Mouse (Mus musculus): ENCODE data around the gene Kcnk5.

Kcnk5 gene

GRCm38 (mm10) chr14:20181466-20181921, at the start of gene Kcnk5:
TSS of gene Kcnk5 (minus strand) at chr14:20181809.
- peak; percentile 94 for DNase-seq (ENCODE audit: low read depth, low spot score)

DNA sequence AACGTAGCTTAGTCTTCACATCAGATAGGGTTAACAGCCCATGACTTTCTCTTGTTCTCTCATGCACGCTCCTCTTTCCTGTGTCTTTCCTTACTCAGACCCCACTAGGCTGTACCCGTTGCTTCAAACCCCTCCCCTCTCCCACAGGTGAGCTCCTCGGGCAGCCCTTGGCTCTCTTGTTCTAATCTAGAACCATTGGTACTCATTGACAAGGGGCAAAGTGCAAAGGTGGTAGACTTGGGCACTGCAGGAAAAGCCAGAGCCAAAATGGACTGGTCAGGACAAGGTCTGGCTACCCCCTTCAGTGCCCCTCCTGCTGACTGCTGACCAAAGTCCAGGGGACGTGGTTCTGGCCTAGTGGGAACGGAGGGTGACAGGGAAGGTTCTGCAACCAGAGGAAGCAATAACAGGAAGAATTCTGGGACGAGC, 48.5 kb upstream of the Kcnk5 start:
- no peak for DNase-seq (ENCODE audit: low read depth, low spot score)

DNA sequence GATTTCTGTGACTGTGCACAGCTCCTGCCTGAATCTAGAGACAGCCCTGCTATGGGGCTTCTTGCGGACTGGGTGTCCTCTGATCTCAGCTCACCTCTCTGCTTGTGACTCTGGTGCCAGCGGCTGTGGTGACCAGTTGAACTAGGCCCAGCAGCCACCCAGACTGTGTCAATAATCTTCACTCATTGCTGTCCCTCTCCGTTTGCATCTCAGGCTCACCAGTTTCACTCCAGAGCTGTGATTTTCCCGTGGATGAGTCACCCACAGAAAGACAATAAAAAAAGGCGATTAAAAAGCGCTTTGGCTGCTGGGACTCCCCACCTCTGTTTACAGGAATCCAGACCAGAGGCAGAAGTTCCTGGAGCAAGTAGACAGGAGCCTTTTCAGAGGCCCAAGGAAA, 47.8 kb upstream of the Kcnk5 start:
- DNase-seq (ENCODE audit: low read depth, low spot score) = no peak

GRCm38 (mm10) chr14:20228336-20228735, 46.7 kb upstream of the Kcnk5 start:
- no peak for DNase-seq (ENCODE audit: low read depth, low spot score)

- no peak for DNase-seq (ENCODE audit: low read depth, low spot score)
Observed at GRCm38 (mm10) chr14:20226982-20227381, 45.4 kb upstream of the Kcnk5 start.

GRCm38 (mm10) chr14:20226488-20226887, 44.9 kb upstream of the Kcnk5 start:
- no peak for DNase-seq (ENCODE audit: low read depth, low spot score)

DNA sequence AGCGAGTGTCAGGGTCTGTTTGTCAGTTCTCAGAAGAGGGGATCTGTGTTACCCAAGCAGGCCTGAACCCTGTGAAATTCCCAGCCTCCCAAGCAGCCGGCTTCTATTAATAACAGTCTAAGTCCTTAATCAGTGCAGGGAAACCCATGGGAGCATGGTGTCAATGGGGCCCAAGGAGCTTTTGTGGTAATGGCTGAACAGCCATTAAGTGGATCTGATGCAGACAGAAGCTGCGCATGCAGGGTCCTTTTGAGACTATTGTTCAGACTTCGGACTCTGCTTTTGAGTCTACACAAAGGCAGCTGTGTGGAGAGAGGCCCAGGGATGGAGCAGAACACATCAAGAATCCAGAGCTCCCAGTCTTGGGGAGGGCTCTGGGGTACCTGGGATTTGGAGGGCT, 43.9 kb upstream of the Kcnk5 start:
- DNase-seq (ENCODE audit: low read depth, low spot score) = no peak

DNA sequence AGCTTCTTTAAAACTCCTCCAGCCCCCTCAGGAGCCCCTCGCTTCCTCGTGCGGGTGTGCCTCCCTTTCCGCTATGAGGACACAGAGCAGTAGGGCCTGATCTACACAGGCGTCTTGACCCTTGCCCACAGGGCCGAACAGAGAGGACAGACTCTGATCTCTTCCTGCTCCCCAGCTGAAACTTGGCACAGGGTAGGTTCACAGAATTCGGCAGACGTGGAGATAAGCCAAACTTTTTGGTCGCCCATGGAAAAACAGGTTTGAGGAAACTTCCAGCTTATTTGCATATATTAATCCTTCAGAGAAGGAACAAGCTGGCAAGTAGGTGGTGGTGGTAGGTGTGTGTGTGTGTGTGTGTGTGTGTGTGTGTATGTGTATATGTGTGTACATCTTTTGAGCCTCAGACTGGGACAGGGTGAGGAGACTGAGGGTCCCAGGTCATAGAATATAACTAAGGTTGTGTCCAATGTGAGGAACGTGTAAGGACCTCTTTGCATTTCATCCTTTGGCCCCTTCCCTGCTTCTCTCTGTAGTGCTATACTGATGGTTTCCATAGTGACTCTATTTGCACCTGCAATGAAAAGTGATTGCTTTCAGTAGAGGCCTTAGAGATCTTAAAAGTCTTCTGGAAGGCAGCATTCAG, 43.1 kb upstream of the Kcnk5 start:
- no peak for DNase-seq (ENCODE audit: low read depth, low spot score)

DNA sequence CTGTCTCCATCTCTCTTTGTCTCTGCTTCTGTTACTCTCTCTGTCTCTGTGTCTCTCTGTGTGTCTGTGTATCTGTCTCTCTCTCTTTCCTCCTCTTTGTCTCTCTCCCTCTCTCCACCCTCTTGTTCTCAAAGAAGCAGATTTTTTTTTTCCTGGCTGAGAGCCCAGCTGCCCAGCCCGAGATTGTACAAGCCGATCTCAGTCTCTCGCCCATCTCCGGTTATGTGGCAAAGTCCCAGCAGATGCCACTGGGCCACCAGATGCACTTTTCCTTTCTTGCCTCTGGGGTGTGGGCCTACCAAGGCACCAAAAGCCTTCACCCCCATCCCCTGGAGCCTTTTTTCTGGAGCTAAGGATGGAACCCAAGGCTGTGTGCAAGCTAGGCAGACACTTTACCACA, 42.6 kb upstream of the Kcnk5 start:
- DNase-seq (ENCODE audit: low read depth, low spot score) = no peak

- DNase-seq (ENCODE audit: low read depth, low spot score) = no peak
Observed at GRCm38 (mm10) chr14:20223253-20223652, 41.6 kb upstream of the Kcnk5 start.

GRCm38 (mm10) chr14:20221083-20221482, 39.5 kb upstream of the Kcnk5 start:
- DNase-seq (ENCODE audit: low read depth, low spot score) = no peak

DNA sequence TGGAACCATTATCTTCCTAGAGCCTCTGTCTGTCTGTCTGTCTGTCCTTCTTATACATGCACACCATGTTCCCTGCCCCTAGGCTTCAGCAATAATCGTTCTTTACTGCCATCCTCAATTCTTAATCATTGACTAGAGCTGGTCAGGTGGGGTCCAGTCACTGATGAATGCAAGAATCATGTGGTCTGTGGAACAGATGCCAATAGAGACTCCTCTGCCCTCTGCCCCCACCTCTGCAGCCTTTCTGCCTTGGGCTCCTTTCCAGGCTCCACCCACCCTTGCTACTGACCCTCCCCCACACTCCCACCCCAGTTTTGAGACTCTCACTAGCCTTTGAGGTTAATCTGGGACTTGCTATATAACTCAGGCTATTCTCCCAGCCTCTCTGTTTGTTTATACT, 38.2 kb upstream of the Kcnk5 start:
- no peak for DNase-seq (ENCODE audit: low read depth, low spot score)

DNA sequence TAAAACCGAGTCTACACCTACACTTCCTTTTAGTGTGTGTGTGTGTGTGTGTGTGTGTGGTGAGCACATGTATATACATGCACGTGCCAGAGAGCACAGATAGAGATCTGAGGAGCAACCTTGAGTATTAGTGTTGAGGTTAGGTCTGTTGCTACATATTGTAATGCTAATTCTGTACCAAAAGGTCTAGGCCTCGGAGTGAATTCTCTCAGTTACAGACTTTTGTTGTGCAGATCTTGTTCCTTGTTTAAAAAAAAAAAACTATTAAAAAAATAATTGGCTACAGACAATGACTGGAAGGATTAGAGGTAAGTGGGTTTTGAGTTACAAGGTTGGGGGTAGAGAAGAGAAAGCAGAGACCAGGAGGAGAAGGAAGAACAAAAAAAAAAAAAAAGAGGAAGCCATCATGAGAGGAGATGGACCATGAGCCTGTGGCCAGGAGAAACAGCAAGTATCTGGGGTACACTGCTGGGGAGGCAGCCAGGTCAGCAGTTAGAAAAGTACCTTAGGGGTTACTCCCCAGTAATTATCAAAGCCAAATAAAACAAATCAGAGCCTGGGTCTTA, 35.8 kb upstream of the Kcnk5 start:
- peak; percentile 16 for DNase-seq (ENCODE audit: low read depth, low spot score)

GRCm38 (mm10) chr14:20216561-20217298, 35.1 kb upstream of the Kcnk5 start:
- no peak for DNase-seq (ENCODE audit: low read depth, low spot score)

DNA sequence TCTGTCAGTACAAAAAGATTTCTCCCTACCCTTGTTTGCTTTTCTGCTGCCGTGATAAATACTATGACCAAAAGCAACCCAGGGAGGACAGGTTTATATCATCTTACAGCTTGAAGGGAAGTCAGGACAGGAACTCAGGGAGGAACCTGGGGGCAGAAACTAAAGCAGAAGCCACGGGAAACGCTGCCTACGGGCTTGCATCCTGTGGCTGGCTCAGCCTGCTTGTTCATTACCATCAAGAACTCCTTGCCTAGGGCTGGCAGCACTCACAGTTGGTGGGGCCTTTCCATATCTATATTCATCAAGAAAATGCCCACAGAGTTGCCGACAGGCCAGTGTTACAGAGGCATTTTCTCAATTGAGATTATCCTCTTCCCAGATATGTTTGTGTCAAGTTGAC, 34.2 kb upstream of the Kcnk5 start:
- DNase-seq (ENCODE audit: low read depth, low spot score) = no peak

- DNase-seq (ENCODE audit: low read depth, low spot score) = no peak
Observed at GRCm38 (mm10) chr14:20214125-20214524, 32.5 kb upstream of the Kcnk5 start.

DNA sequence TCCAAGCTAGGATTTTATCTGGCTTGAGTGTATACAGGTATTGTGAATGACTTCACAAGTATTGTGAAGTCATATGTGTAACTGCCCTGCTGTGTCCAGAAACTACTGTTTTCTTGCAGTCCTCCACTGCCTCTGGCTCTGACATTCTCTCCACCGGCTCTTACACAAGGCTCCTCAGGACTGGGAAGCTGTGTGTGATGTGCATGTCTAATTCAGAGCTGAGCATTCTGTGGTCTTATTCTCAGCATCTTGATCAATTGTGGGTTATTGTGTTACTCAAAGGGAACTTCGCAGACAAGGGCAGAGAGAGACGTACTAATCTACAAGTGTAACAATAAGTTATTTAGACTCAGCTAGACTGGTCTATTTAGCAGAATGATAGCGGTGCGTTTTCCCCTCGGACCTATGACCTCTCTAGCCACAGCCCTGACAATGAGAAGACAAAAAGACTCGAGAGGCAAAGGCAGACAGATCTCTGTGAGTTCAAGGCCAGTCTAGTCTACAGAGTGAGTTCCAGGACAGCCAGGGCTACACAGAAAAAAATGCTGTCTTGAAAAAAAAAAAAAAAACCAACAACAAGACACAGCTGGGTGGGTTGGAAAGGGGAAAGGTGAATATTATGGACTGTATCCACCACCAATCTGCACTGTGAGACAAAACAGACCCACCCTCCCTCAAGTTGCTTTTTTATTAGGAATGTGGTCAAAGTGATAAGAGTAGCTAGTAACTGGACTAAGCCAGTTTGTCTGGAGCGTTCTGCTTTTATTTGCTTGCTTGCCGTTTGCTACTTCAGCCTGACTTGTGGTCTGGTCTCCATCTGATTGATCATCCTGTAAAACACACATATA, 30.4 kb upstream of the Kcnk5 start:
- no peak for DNase-seq (ENCODE audit: low read depth, low spot score)

- no peak for DNase-seq (ENCODE audit: low read depth, low spot score)
Observed at GRCm38 (mm10) chr14:20209926-20210325, 28.3 kb upstream of the Kcnk5 start.

- DNase-seq (ENCODE audit: low read depth, low spot score) = peak; percentile 47
Observed at GRCm38 (mm10) chr14:20208435-20208834, 26.8 kb upstream of the Kcnk5 start.

- DNase-seq (ENCODE audit: low read depth, low spot score) = no peak
Observed at GRCm38 (mm10) chr14:20205747-20206146, 24.1 kb upstream of the Kcnk5 start.

GRCm38 (mm10) chr14:20203301-20203700, 21.7 kb upstream of the Kcnk5 start:
- peak; percentile 28 for DNase-seq (ENCODE audit: low read depth, low spot score)

DNA sequence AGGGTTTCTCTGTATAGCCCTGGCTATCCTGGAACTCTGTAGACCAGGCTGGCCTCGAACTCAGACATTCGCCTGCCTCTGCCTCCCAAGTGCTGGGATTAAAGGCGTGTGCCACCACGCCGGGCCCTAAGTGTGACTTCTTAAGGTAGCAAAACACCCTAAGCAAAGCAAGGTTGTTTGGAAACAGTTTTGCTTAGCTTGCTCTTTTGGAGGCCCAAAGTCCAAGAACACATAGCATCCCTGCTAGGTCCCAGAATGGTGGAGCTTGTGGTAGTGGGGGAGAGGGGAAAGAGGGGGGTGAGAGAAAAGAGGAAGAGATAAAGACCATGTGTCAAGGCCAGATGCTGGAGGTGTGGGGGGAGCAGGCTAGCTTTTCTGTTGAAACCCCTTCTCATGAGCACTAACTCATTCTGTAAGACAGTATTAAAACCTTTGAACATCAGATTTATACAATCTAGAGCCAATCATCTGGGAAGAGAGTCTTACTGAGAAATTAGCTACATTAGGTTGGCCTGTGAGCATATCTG, 21.1 kb upstream of the Kcnk5 start:
- no peak for DNase-seq (ENCODE audit: low read depth, low spot score)

Measured in A20 (cell line).